Mouse (Mus musculus) erythroblast, adult 5-6 weeks (primary cell): Measurements from ENCODE around the gene Slc22a22. TPM values are rescaled to one million over a fixed set of nuclear protein-coding genes. Genes with fewer than 3 reads are reported as not detected.
"Not testable (repeated sequence)": the region's sequence is repeated elsewhere in the genome, so short reads cannot be mapped to it uniquely, and the experiment has no call there.

Experiments used
- ATAC-seq: replicated peaks from 2 replicates; pipeline ENCODE4 v1.8.0; 2016; ENCODE audit warnings: moderate number of reproducible peaks, mild to moderate bottlenecking, moderate TSS enrichment, inconsistent platforms; ENCODE audit not compliant: poor library complexity, low FRiP score, severe bottlenecking
- total RNA-seq, 2 experiments: library from RNA; stranded (forward) in 1 of 2; stranded (reverse) in 1 of 2; fragments of 150-400 nt in 1 of 2; fragments of 200-764, 138-1000 nt in 1 of 2; gene quantifications; 2 replicates each; pipeline versions ENCODE4 v1.2.3 to v1.2.4; 2015 to 2017; ENCODE audit warnings: low replicate concordance in 2 of 2

The Slc22a22 gene
- total RNA-seq, 2 experiments from 2014 or later, result not detected

DNA sequence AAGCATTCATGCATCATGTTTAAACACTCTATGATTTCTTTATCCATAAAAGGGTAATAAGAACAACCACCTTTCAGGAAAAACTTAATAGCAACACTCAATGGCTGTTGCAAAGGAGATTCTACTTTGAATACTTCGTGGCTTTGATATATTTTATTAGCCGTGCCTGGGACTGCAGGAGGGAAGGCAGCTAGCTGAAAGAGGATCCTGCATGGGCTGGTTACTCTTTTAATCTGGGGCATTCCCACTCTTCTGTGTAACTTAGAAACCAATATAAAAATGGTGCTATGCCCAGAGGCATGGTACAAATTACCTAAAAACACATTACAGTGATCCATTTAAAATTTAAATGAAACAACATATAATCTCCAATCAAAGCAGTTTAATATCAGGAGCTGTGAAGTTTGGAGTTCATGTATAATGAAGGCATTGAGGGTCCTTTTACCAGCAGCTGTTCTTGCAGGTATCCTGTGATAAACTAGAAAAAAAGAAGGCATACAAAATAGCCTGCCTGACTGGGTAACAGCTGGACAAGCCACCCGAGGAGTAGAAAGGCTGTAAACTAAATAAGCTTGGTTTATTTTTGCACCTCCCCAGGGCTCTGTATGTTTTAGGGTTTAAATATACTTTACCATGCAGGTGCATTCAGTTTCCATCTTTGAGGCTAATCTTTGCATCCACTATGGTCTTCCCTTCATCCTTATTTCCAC is 78.8 kb downstream of the Slc22a22 start:
- ATAC-seq, result no peak

DNA sequence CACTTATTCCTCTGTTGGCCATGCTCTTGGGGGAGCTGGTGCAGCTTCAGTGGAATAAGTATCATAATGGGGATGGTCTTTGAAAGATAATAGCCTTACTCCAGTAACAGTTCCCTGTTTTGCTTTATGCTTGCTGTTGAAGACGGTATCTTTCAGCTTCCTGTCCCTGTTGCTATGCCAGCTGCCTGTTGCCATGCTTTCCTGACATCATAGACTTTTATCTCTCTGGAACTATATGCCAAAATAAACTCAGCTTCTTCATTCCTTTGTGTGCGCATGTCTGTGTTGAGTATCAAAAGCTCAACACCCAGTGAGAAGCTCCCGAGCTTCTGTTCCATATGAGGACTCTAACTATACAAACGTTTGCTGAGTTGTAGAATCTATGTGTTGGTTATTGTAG is 83.4 kb downstream of the Slc22a22 start:
- no peak for ATAC-seq

DNA sequence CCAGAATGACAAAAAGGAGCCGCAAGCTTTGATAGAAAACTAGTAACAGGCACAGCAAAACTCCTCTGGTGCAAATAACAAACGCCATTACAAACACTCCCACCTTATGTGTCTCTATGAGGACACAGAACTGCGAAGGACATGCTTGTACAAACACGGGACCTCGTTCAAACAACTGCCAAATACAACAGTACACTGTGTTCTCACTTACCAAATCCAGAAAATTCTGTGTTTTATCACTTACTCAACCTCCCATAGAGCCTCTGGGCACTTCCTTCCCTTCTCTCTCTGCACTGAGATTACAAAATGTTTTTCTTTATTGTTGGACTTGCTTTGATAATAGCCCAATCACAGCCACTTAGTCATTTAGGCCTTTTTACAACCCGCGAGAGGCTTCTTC is 97.0 kb downstream of the Slc22a22 start:
- ATAC-seq, result no peak

DNA sequence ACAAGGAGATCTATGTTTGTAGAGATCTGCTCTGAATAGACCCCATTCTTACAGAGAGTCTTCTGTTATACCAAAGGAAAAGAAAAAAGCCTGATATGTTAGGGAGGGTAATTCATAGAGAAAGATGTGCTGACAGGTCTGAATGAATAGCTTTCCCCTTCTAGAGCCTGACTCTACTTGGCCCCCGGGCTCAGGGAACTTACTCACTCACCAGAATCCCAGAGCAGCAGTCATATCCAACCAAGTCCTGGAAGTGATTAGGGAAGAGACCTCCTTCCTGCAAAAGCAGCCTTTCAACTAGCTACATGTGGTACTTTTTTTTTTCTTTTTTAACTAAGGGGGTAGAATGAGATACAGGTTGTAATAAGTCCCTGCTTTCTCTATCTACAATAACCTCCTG is 111.0 kb downstream of the Slc22a22 start:
- no peak for ATAC-seq

DNA sequence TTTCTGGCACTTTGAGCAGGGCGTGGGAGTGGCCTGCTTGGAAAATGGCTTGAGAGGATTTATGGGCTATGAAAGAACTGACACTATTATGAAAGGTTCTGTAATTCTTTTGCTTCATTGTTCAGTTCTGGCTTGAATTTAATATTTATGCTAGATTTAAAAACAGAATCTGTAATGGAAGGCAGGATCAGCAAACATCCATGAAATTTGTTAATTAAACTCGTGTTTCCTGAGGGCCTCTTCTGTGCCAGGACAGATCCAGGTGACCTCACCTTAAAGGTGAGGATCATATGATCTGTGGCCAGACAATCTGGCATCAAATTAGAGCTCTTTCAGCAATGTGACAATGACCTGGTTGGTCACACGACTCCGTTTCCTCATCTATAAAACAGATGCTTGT is 122.1 kb downstream of the Slc22a22 start:
- ATAC-seq, result no peak

DNA sequence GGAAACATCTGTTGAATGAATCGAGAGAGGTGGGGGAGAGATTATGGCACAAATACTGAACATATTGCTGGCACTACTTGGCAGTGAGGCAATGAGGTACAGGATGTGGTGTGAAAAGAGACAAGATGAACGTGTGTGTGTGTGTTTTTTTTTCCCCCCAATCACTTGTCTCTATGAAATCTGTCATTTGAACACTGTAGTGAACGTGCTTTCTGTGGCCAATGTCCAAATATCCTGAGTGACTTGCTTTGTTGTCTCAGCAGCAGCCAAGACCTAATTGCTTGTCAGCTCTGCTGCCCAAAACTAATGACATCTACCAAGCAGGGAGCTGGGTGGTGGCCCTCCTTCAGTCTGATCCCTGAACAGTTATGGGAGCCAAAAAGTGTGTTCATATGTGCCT is 136.9 kb downstream of the Slc22a22 start:
- ATAC-seq, result no peak

DNA sequence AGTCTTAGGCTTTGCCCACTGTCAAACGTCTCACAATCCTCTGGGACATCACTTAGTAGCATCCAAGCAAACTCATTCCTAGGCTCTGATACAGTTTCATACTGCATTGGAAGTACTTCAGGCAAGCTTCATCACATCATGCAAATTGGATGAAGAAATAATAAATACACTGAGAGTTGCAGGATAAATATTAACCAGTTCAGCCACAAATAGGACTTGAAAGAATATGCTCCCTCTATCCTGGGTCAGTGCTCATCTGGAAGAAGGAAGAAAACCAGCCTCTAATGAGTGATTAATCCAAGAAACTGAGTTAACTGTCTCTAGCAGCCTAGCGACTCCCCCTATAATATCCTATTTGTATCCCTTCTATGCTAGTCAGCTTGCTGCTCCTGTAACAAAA is 146.1 kb downstream of the Slc22a22 start:
- no peak for ATAC-seq

DNA sequence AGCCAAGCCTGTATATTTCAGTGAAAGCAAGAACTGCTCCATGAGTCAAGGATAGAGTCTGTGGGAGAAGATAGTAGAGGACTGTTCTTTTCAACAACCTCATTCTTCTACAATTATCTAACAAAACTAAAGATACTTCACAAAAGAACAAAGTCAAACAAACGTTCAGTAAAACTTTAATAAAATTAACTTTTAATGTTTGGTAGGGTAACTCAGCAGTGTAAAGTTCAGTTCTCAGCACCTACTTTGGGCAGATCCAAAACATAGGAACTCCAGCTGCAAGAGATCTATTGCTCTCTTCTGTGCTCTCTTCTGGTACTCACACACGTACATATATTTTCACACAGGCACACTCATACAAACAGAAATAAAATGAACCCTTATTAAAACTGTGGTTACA is 159.4 kb downstream of the Slc22a22 start:
- no peak for ATAC-seq

DNA sequence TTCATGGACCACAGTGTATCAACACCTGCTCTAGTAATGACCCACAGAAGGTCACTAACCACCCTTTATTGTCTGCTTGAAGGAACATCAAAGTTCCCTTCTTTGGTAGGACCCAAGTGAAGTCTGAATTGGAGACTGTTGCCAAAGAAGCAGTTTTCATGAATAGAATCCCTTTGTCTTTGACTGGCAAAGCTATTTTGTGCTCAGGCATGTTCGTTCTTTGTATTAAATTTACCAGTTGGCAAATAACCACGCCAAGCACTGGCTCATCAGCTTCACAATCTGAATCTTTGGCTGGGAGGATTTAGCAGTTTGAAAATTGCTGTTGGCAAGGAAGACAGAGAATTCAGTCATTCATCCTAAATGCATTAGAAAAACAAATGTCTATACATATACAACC is 160.9 kb downstream of the Slc22a22 start:
- ATAC-seq, result no peak

DNA sequence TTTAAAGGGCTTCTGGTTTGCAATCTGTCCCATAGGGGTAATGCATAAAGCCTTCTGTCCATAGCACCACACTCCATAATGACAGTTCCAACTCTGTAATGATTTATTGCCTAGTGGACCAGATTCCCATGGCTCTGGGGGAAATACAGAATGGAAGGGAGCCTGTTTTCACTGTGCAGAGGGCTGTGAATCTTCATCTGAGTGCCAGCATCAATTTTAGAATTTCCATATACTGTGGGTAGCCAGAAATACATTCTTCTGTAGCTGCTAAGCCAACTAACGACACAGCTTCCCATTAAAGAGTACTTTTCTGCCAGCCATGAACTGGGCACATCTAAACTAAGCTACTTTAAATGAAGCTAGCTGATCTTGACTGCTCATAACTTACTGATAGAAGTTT is 174.7 kb downstream of the Slc22a22 start:
- ATAC-seq, result no peak

DNA sequence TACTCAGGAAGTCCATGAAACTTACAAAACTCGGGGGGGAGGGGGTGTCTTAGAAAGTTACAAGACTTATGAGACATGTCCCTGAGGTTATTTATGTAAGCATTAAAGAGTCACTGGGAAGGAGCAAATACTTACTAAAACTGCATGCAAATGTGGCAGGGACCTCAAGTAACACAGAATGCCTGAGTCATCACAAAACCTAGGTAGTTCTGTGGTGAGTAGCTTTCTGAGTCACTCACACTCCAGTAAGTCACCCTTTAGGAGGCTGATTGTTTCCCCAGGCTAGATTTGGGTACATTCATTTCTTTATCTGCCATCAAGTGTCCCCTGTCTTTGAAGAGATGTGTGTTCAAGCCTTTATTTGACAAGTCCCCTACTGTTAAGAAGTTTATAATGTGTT is 198.9 kb downstream of the Slc22a22 start:
- ATAC-seq, result no peak

DNA sequence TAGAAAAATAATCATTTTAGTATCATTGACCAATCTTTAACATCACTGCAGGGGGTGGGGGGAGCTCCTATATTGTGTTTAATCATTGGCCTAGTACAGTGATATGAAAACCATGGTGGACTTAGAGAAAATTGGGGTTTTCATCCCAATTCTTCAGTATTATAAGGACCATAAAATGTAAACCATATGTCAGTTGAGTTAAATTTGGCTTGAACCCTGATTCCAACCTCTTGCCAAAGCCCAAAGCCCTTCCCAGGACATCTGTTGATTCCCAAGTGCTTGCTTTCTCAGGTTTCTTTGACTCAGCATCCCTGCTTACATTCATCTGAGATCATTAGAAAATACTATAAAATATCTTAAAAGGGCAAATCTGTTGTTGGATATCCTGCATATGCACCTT is 201.0 kb downstream of the Slc22a22 start:
- no peak for ATAC-seq

DNA sequence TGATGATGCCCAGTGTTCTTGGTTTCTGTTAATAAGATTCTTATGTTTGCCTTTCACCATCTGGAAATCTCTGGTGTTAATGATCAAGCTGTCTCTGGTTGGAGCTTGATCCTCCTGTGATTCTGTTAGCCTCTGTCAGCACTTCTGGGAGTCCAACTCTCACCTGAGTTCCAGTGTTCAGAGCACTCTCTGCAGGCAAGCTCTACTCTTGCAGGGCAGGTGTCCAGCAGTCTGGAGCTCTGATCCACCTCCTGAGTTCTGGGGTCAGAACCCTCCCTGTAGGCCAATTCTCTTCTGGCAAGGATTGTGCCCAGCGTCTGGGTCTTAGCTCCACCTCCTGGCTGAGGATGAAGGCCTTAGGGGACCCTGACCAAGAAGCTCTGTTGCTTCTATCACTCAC is 237.4 kb downstream of the Slc22a22 start:
- ATAC-seq, result not testable (repeated sequence)

DNA sequence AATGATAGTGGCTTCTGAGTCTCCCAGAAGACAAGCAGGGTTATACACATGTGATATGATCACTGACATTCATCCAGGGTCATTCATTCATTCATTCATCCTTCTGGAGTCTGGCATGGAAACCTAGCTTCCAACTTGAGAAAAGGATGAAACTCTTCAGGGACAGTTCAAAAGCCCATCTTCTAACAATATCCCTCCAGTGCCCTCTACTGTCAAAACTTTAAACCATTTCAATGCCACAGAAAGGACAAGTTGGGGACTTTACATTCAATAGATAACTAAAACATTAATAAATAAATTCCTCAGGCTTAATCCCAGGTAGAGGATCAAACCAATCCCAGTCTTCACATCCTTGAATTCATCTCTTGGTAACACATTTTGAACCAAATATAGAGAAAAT is 247.0 kb downstream of the Slc22a22 start:
- ATAC-seq, result no peak

DNA sequence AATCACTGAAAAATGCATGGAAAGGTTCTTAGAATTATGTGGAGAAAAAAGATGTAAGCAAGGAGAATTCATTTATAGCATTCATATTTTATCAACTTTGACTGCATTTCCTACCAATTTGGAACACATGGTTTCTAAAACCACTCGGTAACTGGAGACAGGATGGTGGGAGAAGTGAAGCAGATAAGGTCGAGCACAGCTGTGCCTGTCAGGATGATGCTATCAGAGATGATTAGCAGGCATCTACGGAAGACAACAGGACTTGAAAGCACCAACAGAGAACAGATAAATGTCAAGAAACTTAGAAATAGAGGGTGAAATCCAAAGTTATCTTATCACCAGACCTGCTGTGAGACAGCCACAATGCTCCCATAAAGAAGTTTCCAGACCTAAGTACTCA is 272.1 kb downstream of the Slc22a22 start:
- ATAC-seq, result no peak

DNA sequence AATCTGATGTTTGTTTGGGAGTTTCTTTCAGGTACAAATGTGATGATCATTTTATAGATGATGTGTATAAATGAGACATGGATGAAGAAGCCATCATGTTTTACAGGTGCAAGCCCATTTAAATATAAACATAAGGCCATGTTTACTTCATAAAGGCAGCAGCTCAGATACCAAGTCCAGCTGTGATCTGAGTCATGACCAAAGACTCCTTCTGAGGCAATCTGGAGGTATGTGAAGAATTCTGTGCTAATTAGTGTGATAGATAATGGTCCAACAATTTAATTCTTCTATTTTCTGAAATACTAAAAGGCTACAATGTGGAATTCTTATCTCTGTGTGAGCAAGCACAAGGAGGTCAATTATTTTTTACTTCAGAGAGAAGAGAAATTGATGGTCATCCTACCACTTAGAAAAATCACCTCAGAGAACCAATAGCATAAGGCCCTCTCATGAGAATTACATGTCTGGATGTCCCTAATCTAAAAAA is 272.9 kb downstream of the Slc22a22 start:
- no peak for ATAC-seq
